Mouse (Mus musculus) lung, postnatal 0 days (tissue): ENCODE results near the gene Tenm3.

Experiments used
- CTCF ChIP-seq: IDR thresholded peaks from 2 replicates; pipeline ENCODE4 v1.5.1; 2016; ENCODE audit warnings: antibody characterized with exemption, mild to moderate bottlenecking
- EP300 ChIP-seq: IDR thresholded peaks from 2 replicates; pipeline ENCODE4 v1.6.1; 2016; ENCODE audit warnings: antibody characterized with exemption, mild to moderate bottlenecking, control low read depth

DNA sequence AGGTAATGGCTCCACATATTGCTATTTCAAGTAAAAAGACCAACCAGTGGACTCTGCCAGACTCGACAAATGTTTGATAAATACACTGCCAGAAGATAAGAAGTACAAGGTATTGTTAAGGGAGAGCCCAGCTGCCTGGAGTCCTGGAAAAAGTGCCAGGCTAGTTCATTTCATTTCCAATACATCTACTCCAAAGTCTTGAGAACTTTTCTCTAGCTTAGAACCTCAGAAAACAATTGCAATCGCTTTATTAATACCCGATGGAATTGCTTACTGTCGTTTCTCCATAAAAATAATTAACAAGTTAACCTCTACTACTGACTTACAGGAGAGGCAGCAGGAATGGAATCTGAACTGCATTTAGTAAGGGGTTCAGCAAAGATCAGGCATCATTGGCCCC, 1.7 kb downstream of the Tenm3 start:
- TF ChIP-seq CTCF, result no peak
- TF ChIP-seq EP300, result no peak
